Mouse (Mus musculus) gastrocnemius, postnatal 36 days (tissue): ENCODE data around the gene Abcc1. TPM values are rescaled to one million over a fixed set of nuclear protein-coding genes. Genes with fewer than 3 reads are reported as not detected.

Experiments
- DNase-seq, 2 experiments: peaks; one replicate each; pipeline ENCODE4 v3.0.0; 2022
- intact Hi-C: fragments of 180-260 bp; cut with DNase I; formaldehyde crosslinking; loops from one replicate; pipeline ENCODE4 v1.15.1; 2025
- total RNA-seq, 2 experiments: library from RNA; stranded (reverse); gene quantifications; 2 replicates each; pipeline ENCODE4 v1.2.3; 2021

Gene Abcc1
- total RNA-seq, 2 experiments from 2014 or later, result 18.3 to 23.0 TPM

DNA sequence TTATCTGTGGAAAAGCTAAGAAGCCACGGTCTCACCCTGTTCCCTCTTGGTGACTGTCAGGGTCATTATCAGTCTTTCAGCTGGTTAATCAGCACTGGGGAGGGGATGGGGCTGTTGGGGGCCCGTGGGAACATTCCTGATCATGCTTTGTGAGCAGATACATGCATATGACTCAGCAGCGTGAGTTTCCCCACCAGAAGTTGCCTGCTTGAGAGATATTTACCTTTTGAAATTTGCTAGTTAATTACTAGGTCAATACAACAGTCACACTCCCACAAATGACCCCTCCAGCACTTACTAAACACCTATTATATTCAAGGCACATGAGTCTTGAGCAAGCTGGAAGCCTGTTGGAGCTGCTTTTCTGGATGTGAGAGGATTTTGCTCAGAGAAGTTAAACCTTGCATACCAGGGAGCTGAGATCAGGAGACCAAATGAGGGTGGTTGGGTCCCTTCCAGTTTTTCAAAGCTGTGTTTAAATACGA is 11.5 kb downstream of the Abcc1 start:
- intact Hi-C loops, result no loop called here
- DNase-seq, result no peak

DNA sequence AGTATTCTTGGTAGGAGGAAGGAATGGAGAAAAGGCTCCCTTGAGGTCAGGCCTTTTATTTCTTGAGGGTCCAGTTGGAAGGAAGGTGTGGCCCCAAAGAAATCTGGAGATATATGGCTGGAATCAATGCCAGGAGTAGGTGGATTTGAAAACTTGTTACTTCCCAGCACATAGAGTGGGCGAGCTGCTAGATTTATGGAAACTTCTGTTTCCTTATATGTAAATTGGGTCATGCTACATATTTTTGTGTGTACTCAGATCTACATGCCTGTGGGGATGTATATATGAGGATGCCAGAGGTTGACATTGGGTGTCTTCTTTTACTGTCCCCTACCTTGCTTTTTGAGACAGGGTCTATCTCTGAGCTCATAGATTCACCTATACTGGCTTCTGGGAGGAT is 14.6 kb downstream of the Abcc1 start:
- intact Hi-C loops, result no loop called here
- no peak for DNase-seq

DNA sequence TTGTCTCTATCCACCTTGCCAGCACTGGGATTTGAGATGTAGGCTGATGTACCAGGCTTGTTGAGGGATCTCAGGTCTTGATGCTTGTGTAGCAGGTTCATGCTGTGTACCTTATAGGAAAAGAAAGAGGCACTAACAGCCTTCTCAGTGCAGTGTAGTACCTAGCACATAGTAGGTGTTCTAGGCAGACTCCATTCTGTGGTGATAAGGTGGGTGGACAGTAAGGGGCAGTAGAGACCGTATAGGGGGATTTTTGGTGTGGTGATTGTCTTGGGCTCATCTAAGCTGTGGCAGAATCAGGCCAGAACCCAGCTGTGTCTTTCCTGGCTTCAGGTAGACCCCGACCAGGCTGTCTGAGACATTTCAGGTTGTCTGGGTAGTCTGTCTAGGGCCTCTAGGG is 15.0 kb downstream of the Abcc1 start:
- DNase-seq, result no peak
- intact Hi-C loops, result no loop called here

DNA sequence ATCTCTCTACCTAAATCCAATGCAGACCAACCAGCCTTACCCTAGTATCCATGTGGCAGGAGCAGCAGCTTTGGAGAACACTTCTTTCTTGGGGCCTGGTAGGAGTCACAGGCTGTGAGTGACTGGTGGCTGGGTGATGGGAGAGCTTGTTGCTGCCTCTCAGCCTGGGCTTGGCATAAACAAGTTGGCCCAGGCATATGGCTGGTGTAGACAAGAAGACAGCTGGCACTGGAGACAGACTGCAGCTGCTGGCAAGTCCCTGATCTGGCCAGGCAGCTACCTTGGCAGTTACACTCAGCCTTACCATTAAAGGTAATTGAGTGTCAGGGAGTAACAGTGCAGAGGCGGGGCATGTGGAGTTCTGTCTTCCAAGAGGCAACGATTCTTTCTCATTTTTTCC is 16.0 kb downstream of the Abcc1 start:
- intact Hi-C loops, result no loop called here
- DNase-seq, result peak; percentile 50 to 58

DNA sequence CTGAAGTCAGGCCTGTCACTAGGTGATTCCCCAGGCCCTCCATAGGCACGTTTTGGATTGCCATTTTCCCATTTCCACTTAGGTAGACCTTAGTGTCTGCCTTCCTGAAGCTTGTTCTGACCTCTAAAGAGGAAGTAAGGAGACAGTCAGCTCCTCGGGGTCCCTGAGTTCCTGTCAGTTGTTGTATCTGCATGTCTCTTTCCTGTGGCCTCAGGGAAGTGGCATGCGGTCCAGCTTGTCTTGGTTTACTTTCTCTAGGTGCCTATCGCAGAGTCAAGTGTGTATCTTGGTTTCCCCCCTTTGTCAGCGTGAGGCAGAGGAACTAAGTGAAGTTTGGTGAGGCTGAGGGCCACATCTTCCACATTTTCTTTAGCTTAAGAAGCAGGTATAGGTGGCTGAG is 17.3 kb downstream of the Abcc1 start:
- DNase-seq, result no peak
- intact Hi-C loops, result no loop called here

DNA sequence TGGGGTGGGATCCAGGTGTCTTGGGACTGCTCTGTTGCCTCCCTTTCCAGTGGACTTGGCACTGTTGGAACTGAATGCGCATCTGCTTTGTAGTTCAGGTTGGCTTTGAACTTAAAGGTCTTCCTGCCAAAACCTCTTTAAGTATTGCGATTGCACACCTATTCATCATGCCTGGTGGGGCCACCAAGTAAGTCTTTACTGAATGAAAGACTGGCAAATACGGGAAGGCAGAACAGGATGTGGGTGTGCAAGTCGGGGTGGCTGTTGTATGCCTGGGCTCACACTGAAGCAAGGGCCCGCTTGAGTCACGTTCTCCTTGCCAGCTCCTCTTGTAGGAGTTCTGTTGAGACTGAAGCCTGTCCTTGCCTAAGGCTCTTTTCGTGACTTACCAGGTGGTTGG is 18.5 kb downstream of the Abcc1 start:
- intact Hi-C loops, result no loop called here
- no peak for DNase-seq

DNA sequence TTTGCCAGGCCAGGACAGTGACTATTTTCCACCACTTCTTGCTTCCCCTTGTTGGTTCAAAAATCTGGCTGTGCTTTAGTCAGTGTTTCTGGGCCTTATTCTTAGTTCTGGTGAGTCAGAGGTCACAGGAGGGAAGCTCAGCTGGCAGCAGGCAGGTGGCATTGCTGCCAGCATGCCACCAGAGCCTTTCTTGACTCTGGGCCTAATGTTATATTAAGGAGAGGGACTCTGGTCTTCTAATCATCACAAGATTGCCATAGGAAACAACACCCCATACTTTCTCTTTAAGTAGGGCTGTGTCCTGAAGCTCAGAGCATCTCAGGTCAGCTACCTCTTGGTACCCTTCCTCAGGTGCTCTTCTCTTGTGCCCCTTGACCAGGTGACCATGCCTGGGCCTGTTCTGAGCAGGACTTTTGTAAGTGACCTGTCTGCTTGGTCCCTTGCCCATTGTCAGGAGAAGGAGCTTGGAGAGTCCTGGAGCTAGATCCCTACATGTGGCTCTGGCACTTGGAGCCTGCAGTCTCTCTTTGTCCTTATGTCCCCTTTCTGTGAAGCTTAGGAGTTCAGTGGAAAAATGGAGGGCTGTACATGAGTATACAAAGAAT is 19.8 kb downstream of the Abcc1 start:
- intact Hi-C loops, result no loop called here
- DNase-seq, result peak; percentile 18 to 49

DNA sequence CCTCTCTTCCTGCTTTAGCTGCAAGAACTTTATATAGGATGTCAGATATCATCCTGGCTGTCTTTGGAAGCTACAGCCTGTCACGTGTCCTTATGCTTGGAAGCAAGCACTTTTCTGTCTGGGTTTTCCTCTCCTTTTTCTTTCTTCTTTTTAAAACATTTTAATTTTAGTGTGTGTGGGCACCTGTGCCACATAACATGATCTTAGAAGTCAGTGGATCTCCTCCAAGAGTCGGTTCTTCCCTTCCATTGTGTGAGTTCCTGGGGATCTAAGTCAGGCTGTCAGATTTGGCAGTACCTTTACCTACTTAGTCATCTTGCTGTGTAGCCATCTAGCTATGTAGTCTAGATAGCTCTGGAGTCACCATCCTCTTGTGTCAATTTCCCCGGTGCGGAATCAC is 37.9 kb downstream of the Abcc1 start:
- intact Hi-C loops, result no loop called here
- no peak for DNase-seq

DNA sequence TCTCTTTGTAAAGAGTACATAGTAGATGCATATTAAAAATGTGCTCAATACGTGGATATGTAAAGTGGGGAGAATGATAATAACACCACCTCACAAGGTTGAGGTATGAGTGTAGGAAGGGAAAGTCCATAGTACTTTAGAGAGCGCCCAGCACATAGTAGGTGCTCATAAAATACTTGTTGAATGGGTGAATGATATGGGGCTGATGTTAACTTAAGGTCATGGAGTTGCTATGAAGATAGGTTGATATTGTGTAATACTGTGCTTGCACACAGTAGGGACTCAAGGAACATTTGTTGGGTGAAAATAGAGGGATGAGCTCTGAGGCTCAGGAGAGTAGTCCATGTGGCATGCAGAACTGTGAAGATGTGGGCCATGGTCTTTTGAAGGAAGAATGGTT is 42.1 kb downstream of the Abcc1 start:
- intact Hi-C loops, result no loop called here
- no peak for DNase-seq

DNA sequence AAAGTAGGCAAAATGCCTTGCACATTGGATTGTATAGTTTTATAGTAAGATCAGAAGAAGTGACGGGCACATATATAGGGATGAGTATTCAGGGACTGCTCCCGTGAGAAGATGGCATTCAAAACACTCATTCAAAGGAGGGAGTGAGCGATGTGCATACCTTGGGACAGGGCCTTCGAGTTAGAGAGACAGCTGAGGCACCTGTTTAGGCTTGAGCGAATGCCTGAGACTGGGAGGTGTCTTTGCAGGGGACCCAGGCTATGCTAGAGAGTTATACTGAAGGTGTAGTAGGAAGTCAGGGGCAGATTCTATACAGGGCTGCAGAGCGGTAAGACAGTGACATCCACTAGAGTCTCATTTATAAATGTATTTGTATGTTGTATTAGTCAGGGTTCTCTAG is 44.3 kb downstream of the Abcc1 start:
- intact Hi-C loops, result no loop called here
- DNase-seq, result no peak

DNA sequence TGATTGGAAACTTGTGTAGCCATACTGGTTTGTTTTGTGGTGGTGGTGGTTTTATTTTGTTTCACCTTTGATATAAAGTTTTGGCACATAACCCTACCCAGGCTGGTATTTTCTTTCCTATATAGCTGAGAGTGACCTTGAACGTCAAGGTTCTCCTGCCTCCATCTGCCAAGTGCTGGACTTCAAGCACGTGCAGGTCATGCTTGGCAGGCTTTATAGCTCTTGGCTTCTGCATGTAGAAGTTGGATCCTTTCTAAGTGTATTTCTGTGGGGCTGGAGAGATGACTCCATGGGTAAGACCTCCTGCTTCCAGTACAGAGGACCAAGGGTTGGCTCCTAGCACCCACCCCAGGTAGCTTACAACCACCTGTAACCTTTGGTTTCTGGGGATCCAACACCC is 47.8 kb downstream of the Abcc1 start:
- no peak for DNase-seq
- intact Hi-C loops, result no loop called here

DNA sequence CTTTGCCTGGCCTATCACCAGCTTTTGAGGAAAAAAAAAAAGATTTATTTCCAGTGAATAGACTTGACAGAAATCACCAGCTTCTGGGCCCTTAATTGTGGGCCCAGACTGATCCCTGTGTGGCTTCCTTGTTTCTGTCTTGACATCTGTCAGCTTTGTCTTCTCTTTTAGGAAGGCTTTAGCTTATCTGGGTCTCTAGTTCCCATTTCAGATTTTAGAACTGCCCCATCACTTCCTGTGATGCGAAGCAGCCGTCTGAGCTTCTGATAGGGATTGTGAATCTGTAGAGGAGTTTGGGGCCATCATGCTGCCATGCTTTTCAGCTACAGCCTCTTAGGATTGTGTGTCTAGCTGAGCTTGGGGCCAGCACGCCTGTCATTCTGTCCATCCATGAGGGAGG is 48.4 kb downstream of the Abcc1 start:
- intact Hi-C loops, result no loop called here
- no peak for DNase-seq

DNA sequence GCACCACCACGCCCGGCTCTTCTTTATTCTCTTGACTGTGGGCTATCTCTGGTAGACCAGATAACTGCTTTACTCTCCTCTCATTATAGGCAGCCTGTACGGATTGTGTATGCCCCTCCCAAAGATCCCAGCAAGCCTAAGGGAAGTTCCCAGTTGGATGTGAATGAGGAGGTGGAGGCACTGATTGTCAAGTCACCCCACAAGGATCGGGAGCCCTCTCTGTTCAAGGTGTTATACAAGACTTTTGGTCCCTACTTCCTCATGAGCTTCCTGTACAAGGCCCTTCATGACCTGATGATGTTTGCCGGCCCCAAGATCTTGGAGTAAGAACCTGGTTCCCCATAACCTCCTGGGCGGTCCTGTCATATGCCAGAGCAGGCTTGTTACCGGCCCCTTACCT is 49.3 kb downstream of the Abcc1 start:
- no peak for DNase-seq
- intact Hi-C loops, result no loop called here

DNA sequence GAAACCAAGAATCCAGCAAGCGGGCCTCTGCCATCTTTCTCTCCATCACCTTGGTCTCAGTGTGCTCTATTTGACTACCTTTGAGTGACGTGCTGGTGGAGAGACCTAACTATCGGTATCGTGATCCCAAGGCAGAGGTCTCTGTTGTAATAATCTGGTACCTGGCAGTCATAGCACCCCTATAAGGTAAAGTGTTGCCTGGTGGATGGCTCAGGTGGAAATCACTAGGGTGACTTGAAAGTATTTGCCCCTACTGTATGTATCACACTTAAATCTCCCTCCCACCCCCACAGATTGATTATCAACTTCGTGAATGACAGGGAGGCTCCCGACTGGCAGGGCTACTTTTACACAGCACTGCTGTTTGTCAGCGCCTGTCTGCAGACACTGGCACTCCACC is 49.8 kb downstream of the Abcc1 start:
- intact Hi-C loops, result no loop called here
- no peak for DNase-seq

DNA sequence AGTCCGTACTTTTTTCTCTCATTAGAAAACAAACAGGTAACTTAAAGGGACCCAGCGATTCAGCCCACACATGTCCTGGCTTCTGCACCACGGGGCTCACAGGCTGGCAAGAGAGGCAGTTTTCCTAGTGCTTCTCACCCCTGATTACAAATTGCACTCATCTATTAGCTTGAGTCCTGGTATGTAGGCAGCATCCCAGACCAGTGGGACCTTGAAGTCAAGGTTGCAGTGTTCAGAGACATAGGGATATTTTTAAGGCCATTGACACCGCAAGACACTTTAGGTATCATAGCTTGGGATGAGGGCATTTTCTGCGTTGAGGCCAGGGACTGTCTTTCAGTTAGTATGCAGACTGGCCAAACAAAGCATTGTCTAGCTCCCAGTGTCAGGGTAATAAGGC is 51.2 kb downstream of the Abcc1 start:
- no peak for DNase-seq
- intact Hi-C loops, result no loop called here

DNA sequence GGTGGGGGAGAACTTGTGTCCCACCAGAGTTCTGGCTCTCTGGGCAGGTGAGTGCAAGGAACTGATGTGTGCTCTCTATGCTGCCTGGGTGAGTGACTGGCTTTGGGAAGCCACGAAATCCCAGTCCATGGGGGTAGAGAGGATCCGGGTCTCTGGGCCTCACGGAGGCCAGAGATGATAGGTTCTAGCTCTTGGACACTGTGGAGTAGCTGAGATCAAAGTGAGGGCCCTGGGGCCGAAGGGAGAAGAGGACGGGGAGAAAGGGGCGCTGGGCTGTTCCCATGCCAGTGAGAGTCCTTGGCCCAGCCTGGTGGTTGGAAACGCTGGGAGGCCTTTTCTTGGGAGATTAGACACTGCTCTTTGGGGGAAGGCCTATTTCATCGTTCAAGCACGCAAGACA is 53.8 kb downstream of the Abcc1 start:
- no peak for DNase-seq
- intact Hi-C loops, result no loop called here

DNA sequence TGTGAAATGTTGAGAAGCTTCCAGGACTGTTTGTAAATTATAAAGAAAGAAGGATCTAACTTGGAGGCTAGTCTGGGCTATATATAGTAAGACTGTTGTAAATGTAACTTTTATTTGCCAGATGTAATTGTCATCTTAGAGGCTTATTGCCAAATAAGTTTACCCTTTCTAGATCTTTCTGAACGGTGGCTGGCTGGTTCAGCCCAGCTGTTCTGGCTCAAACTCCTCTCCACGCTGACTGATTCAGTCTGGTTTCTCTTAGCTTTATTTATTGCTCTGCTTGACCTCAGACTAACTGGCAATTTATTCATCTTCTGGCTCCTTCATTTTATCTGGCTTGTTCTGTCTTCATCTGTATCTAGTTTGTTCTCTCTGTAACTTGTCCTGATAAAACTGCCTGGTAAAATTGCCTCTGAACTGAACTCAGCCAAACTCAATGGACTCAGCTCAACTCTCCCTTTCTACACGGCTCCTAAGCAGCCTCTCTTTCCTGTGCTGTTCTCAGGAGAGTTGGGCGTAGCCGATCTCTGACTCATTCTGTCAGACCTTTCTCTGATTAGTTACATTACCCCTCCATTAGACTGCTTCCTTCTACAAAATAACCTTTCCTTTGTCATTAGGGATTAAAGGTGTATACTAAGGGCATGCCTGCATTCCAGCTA is 55.7 kb downstream of the Abcc1 start:
- DNase-seq, result no peak
- intact Hi-C loops, result no loop called here

DNA sequence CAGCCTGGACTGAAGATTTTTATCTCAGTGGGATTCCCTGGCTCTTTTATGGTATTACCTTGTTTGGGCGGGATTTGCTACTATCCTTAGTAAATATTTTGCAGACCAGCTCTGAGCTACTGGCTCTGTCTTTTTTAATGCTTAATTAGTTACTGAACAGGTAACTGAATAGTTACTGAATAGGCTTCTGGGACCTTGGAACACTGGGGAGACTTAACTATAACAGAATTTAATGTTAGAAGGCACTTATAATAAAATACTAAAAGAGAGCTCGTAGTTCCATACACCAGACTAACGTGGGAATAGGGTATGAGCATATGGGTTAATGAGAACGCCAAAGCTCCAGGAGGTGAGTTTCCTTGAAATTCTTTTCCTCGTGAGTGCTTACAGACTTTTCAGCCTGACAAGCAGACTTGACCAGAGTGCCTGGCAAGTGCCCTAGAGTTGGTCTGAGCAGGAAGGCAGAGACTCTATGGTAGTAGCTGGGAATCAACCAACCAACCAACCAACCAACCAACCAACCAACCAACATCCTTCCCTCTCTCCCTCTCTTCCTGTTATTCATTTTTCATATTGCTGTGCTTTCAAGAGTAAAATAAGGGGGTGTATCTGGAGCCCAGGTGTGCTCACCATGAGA is 59.3 kb downstream of the Abcc1 start:
- DNase-seq, result no peak
- intact Hi-C loops, result no loop called here

DNA sequence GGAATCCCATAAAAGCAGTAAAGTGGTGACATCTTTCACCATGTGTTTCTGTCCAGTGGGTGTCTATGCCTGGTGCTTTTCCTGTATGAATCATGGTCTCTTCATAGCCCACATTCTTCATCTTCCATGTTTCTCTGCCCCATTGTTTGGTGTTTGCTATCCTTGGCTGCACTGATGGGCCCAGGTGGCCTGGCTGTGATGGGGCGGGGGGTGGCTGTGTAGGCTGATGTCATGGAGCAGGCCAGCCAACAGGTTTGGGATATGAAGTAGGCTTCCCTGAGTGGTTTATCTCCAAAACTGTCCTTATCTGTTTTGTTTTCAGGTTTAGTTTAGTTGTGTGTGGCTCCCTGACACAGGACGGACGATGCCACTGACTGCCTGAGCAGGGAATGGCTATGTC is 60.7 kb downstream of the Abcc1 start:
- intact Hi-C loops, result no loop called here
- DNase-seq, result no peak

DNA sequence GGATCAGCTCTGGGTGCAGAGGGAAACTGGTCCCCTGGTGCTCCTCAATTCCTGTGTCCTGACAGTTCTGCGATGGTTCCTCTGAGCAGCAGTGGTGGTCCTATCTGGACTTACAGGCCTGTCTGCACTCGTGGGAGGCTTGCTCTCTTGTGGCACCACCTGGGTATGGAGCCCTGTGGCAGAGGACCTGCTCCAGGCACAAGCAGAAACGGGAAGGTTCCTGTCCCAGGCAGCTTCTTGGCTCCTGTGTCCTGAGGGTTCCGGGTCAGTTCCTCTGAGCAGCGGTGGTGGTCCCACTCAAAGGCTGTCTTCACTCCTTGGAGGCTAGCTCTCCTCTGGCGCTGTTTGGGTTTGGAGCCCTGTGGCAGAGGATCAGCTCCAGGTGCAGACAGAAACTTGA is 68.0 kb downstream of the Abcc1 start:
- intact Hi-C loops, result no loop called here
- DNase-seq, result no peak

DNA sequence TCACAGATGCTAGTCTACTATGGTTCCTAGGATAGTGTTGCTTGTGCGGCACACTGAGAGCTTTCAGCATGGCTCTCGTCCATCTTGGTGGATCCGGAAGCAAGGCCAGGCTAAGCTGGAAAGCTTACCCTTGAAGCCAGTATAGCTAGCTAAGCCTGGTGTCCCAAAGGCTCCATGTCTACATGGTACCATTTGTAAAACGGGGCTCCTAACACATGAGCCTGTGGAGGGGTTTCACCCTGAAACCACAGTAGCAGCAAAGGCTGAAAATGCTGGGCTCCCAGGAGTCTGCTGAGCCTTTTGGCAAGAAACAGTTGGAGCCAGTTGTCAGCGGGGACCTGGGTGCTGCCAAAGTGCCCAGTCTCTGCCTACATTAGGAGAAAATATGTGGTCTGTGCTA is 71.6 kb downstream of the Abcc1 start:
- intact Hi-C loops, result no loop called here

DNA sequence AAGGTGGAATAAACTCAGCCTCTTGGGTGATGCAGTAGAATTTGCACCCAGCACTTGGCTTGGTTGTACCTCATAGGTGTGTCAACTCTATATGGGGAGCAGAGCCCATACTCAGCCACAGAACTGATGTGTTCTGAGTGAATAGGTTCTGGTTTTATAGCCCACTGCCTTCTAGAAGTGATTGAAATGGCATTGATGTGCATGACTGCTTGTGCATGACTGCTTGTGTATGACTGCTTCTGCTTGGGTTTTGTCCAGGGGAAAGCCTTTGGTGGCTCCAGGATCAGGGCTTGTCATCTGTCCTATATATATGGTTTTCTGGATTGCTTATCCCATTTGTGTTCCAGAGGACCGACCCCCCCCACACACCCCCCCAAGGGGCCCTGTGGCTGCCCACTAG is 74.2 kb downstream of the Abcc1 start:
- DNase-seq, result no peak
- intact Hi-C loops, result no loop called here

More for the DNA sequence above, 71.6 kb downstream of the Abcc1 start:
- DNase-seq, result no peak
